Mouse (Mus musculus) G1E (cell line): ENCODE results near the gene Psmd7. TPM values are rescaled to one million over a fixed set of nuclear protein-coding genes. Genes with fewer than 3 reads are reported as not detected.

Experiments
- ATAC-seq: 2 replicates; pipeline ENCODE4 v1.8.0; 2016; ENCODE audit warnings: mild to moderate bottlenecking; ENCODE audit not compliant: insufficient number of reproducible peaks, poor library complexity, low FRiP score, severe bottlenecking; ENCODE audit errors: extremely low read depth
- DNase-seq: peaks from one replicate; pipeline ENCODE4 v3.0.0; 2012; ENCODE audit warnings: low spot score
- H3K27me3 ChIP-seq: 2 replicates; pipeline ENCODE4 v1.6.1; 2012; ENCODE audit warnings: mild to moderate bottlenecking, low read length, inconsistent platforms; ENCODE audit not compliant: insufficient read depth
- H3K36me3 ChIP-seq: replicated peaks from 2 replicates; pipeline ENCODE3; 2012; ENCODE audit warnings: mild to moderate bottlenecking, inconsistent platforms
- H3K4me1 ChIP-seq: 2 replicates; pipeline ENCODE4 v1.6.1; 2012; ENCODE audit warnings: low read depth, low read length, inconsistent platforms, mixed read lengths; ENCODE audit not compliant: insufficient read depth
- H3K4me3 ChIP-seq: 2 replicates; pipeline ENCODE4 v1.5.1; 2012; ENCODE audit warnings: low read depth, mild to moderate bottlenecking, inconsistent platforms, low read length, moderate library complexity, mixed read lengths
- H3K9me3 ChIP-seq: replicated peaks from 2 replicates; pipeline ENCODE4 v1.6.1; 2012; ENCODE audit warnings: inconsistent platforms
- CTCF ChIP-seq: IDR thresholded peaks from 2 replicates; pipeline ENCODE4 v1.5.1; 2012; ENCODE audit warnings: low read depth, low read length, inconsistent platforms, mixed read lengths
- GATA1 ChIP-seq: IDR thresholded peaks from 2 replicates; pipeline ENCODE4 v1.6.1; 2012; ENCODE audit warnings: borderline replicate concordance, low read length, inconsistent platforms, mixed read lengths
- GATA2 ChIP-seq: IDR thresholded peaks from 2 replicates; pipeline ENCODE4 v1.6.1; 2012; ENCODE audit warnings: low read depth, low read length, inconsistent platforms, borderline replicate concordance
- POLR2AphosphoS5 ChIP-seq: IDR thresholded peaks from 2 replicates; pipeline ENCODE4 v1.6.1; 2012; ENCODE audit warnings: low read depth, low read length, inconsistent platforms; ENCODE audit not compliant: insufficient replicate concordance
- TAL1 ChIP-seq: conservative IDR thresholded peaks from 2 replicates; pipeline ENCODE4 v1.6.1; 2012; ENCODE audit warnings: low read depth, low read length, inconsistent platforms, mixed read lengths
- polyA plus RNA-seq: library from polyadenylated mRNA; stranded (reverse); fragments of >175 nt; gene quantifications from 2 replicates; pipeline ENCODE4 v1.2.3, GENCODE M21; 2012
- total RNA-seq, 2 experiments: library from RNA; stranded (forward) in 1 of 2; stranded (reverse) in 1 of 2; fragments of 200-1000 nt in 1 of 2; fragments of >200 nt in 1 of 2; fragmentation: Nextera tagmentation in 1 of 2; gene quantifications; 2 replicates each; pipeline ENCODE4 v1.2.3; 2014 to 2017

The Psmd7 gene
- total and polyA plus RNA-seq, 3 experiments, result 41.9 to 143 (median 75.0) TPM

GRCm38 (mm10) chr8:107571486-107572135 is 16.7 kb downstream of the Psmd7 start:
- ATAC-seq (no peak), DNase-seq (no peak)
- Histone ChIP-seq H3K27me3 (no peaks in the 10 kb centered on the region), H3K36me3 (peaks cover 18% of the 10 kb centered on the region), H3K4me3 (no peak overlapping the region), H3K4me1 (peaks cover 22% of the 10 kb centered on the region), H3K9me3 (no peaks in the 10 kb centered on the region)
- no peak for TF ChIP-seq POLR2AphosphoS5
- TF ChIP-seq GATA1, result no peak
- no peak for TF ChIP-seq TAL1
- no peak for TF ChIP-seq CTCF
- TF ChIP-seq GATA2, result no peak

- Histone ChIP-seq H3K9me3 (no peaks in the 10 kb centered on the region), H3K27me3 (no peaks in the 10 kb centered on the region), H3K4me1 (peaks cover 18% of the 10 kb centered on the region; the same call in 1 of the 2 replicates), H3K4me3 (no peak overlapping the region), H3K36me3 (peaks cover 14% of the 10 kb centered on the region)
- TF ChIP-seq CTCF (no peak), POLR2AphosphoS5 (no peak)
- DNase-seq (no peak), ATAC-seq (no peak)
Measured at GRCm38 (mm10) chr8:107571046-107571445, 17.2 kb downstream of the Psmd7 start.

GRCm38 (mm10) chr8:107562164-107562563 is 26.1 kb downstream of the Psmd7 start:
- ATAC-seq, result no peak
- no peak overlapping the region for H3K4me3 ChIP-seq
- no peak for DNase-seq
- TF ChIP-seq GATA1, result no peak
- no peak for TF ChIP-seq TAL1
- TF ChIP-seq POLR2AphosphoS5, result no peak
- TF ChIP-seq GATA2, result no peak
- no peak for TF ChIP-seq CTCF
- peaks cover 16% of the 10 kb centered on the region for H3K36me3 ChIP-seq
- no peaks in the 10 kb centered on the region for H3K9me3 ChIP-seq
- H3K27me3 ChIP-seq, result peaks cover 3% of the 10 kb centered on the region; the same call in 1 of the 2 replicates
- no peaks in the 10 kb centered on the region; the same call in 1 of the 2 replicates for H3K4me1 ChIP-seq

GRCm38 (mm10) chr8:107560820-107561536 is 27.3 kb downstream of the Psmd7 start:
- DNase-seq (no peak), ATAC-seq (no peak)
- H3K4me3 ChIP-seq, result no peak overlapping the region
- peaks cover 3% of the 10 kb centered on the region; the same call in 1 of the 2 replicates for H3K27me3 ChIP-seq
- H3K36me3 ChIP-seq, result peaks cover 28% of the 10 kb centered on the region
- H3K4me1 ChIP-seq, result no peaks in the 10 kb centered on the region; the same call in 1 of the 2 replicates
- H3K9me3 ChIP-seq, result no peaks in the 10 kb centered on the region
- TF ChIP-seq GATA1 (no peak), TAL1 (no peak), GATA2 (no peak), POLR2AphosphoS5 (no peak), CTCF (no peak)

GRCm38 (mm10) chr8:107556511-107556936 is 31.7 kb downstream of the Psmd7 start:
- TF ChIP-seq GATA2 (no peak), POLR2AphosphoS5 (no peak), CTCF (no peak), TAL1 (no peak), GATA1 (no peak)
- Histone ChIP-seq H3K4me1 (no peaks in the 10 kb centered on the region; the same call in 1 of the 2 replicates), H3K4me3 (no peak overlapping the region), H3K9me3 (no peaks in the 10 kb centered on the region), H3K27me3 (no peaks in the 10 kb centered on the region; the same call in 1 of the 2 replicates), H3K36me3 (peaks cover 68% of the 10 kb centered on the region)
- ATAC-seq, result no peak
- DNase-seq, result no peak

GRCm38 (mm10) chr8:107555231-107555630 is 33.0 kb downstream of the Psmd7 start:
- peaks cover 81% of the 10 kb centered on the region for H3K36me3 ChIP-seq
- no peaks in the 10 kb centered on the region for H3K9me3 ChIP-seq
- TF ChIP-seq CTCF, result no peak
- no peak for TF ChIP-seq GATA1
- TF ChIP-seq POLR2AphosphoS5, result no peak
- TF ChIP-seq TAL1, result no peak
- TF ChIP-seq GATA2, result no peak
- ATAC-seq (no peak), DNase-seq (no peak)
- H3K4me1 ChIP-seq, result no peaks in the 10 kb centered on the region; the same call in 1 of the 2 replicates
- no peak overlapping the region for H3K4me3 ChIP-seq
- H3K27me3 ChIP-seq, result no peaks in the 10 kb centered on the region
